Mouse (Mus musculus) kidney, postnatal 4 days (tissue): Measurements from ENCODE around the gene Rpap3.
"Not testable (repeated sequence)": the region's sequence is repeated elsewhere in the genome, so short reads cannot be mapped to it uniquely, and the experiment has no call there.

Source experiments
- DNase-seq, 2 experiments: peaks; one replicate each; pipeline ENCODE4 v3.0.0; 2021; ENCODE audit warnings: mixed read lengths in 2 of 2

The Rpap3 gene

GRCm38 (mm10) chr15:97682053-97682452 is 23.6 kb downstream of the Rpap3 start:
- DNase-seq: peak; percentile 28 to 49

- peak in 1 of 2 experiments; percentile 46 for DNase-seq
Measured at GRCm38 (mm10) chr15:97679991-97680681, 25.5 kb downstream of the Rpap3 start.

DNA sequence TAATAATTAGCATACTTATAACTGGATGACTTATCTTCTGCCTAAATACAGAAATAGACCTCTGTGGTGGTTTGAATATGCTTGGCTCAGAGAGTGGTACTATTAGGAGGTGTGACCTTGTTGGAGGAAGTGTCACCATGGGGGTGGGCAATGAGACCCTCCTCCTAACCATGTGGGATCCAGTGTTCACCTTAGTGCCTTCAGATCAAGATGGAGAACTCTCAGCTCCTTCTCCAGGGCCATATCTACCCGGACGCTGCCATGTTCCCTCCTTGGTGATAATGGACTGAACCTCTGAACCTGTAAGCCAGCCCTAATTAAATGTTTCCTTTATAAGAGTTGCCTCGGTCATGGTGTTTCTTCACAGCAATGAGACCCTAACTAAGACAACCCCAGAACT is 28.3 kb downstream of the Rpap3 start:
- no peak for DNase-seq

DNA sequence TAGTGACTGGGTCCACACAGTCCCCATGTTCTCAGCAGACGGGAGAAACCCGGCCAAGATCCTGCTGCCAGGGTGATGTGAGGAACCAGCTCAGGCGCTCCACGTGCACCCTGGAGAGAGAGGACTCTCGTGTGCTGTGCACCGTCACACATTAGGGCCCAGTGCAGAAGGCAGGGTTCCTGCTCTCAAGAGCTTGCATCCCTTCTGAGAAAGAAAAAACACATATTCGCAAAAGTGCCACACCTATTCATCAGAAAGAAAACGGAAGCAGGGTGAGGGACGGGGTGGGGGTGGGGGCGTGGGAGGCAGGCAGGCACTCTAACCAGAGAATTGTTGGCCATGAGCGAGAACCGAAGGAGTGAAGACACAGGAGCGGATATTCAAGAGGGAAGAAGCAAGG is 29.7 kb downstream of the Rpap3 start:
- no peak for DNase-seq

DNA sequence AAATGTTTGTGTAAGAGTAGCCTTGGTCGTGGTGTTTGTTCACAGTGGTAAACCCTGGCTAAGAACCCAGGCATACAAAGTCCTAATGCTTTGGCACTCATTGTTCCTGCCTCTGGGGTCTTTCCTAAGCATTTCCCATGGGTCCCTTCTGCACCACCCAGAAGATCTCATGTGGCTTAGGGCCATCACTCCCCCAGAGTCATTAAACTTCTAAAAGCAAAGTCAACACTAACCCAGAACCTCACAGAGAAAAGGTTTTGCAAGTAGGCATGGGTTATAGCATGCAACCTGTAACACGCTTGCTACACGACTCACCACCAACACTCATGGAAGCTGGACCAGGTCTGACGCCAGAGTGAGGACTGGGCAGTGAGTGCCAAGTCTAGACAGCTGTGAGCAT is 31.2 kb downstream of the Rpap3 start:
- no peak for DNase-seq

DNA sequence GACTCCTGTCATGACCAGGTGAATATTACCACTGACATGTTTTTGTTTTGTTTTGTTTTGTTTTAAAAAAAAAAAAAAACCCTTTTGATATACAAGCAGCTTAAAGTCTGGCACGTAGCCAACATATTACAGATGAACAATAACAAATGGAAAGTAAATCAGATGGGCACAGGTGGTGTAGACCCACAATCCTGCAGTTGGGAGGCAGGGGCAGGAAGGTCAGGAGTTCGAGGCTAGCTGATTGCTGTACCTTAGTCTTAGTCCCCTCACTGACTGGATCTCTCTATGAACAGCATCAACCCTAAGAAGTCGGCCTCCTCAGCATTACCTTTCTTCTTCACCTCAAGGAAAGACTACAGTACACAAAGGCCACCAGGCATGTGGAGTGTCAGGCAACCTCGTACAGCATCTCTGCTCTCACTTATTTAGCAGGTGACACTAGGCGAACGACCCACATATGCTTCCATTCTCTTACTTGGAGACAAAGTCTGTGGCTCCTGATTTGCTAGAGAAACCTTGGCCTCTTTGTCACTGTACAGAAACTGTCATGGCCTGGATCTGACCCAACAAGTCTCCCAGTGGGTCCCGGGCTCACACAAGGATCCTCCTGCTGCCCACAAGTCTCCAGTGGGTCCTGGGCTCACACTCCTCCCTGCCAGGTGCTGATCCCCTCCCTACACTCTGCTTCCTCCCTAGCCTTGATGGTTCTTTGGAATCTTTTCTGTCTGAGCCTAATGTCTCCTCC is 32.2 kb downstream of the Rpap3 start:
- DNase-seq: no peak

GRCm38 (mm10) chr15:97672211-97672765 is 33.3 kb downstream of the Rpap3 start:
- DNase-seq: no peak

GRCm38 (mm10) chr15:97670554-97670953 is 35.1 kb downstream of the Rpap3 start:
- DNase-seq: no peak

GRCm38 (mm10) chr15:97668158-97668877 is 37.3 kb downstream of the Rpap3 start:
- not testable (repeated sequence) for DNase-seq

DNA sequence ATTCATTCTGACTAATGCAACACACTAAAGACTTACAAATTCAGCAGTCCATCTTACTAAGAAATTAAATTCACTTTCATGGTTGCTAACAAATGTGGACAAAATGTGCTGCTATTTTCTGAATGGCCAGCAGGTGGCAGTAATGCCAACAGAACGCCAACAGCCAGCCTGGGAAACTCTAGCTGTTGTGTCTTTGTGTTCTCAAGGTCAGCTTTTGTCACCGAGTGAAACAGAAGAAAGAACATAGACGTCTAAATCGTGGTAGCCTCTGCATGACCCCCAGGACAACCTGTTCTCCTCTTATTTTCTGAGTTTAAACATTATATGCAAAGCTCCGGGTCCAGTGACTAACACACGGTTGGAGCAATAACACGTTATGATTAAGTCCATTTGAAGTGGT is 38.2 kb downstream of the Rpap3 start:
- DNase-seq: peak; percentile 75 to 82

- no peak for DNase-seq
Measured at GRCm38 (mm10) chr15:97666457-97666770, 39.2 kb downstream of the Rpap3 start.

DNA sequence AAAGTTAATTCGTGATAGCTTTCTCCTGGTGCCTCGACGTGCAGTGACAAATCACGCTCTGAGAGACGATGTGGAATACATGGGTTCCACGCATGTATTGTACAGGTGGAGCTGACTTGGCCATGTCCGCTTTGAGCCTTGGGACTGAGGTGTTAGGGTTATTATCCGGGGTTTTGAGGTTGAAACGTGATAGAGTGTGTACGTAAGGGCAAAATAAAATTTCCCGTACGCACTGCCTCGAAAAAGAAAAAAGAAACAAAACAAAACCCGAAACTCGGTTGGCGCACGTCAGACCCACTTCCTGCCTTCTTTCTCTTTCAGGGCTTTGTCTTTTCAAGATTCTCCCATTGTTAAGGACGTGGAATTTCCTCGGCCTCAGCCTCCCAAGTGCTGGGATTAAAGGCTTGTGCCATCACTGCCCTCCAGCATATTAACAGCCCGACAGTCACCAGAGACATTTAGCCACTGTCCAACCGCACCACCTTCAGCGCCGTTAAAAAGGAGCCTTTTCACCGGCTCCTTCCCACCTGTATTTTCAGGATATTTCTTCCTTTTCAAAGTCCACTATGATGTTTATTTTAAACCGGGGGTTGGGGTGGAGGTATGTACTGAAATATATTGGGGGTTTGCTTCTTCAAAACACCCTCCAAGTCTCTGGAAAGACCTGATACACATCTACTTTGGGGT is 39.7 kb downstream of the Rpap3 start:
- no peak for DNase-seq

DNA sequence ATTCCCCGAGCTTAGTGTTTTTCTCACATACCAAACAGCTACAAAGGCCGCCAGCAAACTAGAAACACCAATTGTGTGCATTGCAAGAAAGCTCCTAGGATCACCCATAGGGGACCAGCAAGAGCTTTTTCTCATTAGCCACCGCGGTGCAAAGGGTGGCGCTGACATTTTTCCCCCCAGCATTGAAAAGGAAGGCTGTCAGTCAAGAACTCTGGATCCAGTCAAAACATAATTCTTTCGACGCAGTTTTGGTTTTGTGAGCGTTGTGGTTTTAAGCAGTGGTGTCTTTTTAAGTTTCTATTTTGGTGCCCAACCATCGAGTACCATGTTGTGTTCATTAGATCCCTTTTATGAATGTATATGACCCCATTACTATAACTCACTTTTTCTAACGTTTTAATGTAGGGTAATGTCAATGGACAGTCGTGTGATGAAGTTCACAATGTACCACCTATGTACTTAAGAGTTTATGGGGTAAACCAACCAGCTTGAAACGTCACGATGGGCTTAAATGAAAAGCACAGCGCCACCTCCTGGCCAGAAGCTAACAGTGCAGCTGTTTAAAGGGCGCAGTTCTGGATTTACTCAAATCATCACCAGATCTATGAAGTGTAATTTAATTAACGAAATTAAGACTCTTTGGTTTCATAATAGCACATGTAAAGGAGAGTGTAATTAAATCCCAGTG is 40.5 kb downstream of the Rpap3 start:
- DNase-seq: peak; percentile 33 to 44

- peak; percentile 87 to 90 for DNase-seq
Measured at GRCm38 (mm10) chr15:97663750-97664406, 41.7 kb downstream of the Rpap3 start.

GRCm38 (mm10) chr15:97658755-97659116 is 46.9 kb downstream of the Rpap3 start:
- DNase-seq: no peak

DNA sequence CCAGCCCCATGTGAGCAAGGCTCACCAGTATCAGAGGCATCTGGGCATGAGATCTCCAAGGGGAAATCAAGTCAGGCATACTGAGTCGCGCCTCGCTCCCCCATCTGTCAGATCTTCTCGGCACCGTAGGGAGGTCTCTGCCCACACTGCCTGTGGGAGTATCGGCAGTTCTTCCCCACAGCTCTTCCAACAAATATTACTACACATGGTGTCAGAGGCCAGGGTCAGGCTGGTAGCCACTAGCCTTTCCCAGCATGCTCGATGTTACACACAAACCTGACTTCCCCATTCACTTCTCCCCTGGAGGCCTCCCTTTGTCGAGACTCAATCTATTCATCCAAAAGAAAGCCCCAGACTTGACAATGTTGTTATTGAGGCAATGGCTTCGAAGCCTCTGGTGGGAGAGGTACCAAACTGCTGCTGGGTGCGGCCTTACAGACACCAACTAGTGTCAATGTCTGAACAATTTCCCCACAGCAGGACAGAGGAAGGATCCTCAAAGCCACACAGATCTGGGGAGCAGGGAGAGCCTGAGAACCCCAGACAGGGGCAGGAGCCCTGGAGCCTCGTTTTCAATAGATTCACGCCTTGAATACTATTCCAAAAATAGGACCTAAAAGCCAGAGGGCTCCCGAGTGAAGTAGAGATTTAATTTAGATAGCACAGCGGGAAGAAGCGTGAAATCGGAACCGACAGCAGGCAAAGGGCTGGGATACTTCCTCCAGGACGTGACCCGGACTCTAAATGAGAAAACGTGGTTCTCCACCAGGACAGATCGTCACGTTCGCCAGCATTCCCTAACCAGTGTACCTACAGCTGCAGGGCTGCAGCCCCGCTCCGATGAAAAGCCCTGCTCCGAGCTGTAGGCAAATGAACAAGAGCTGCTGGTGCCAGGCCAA is 47.5 kb downstream of the Rpap3 start:
- DNase-seq: no peak

- DNase-seq: no peak
Measured at GRCm38 (mm10) chr15:97657420-97657819, 48.2 kb downstream of the Rpap3 start.

DNA sequence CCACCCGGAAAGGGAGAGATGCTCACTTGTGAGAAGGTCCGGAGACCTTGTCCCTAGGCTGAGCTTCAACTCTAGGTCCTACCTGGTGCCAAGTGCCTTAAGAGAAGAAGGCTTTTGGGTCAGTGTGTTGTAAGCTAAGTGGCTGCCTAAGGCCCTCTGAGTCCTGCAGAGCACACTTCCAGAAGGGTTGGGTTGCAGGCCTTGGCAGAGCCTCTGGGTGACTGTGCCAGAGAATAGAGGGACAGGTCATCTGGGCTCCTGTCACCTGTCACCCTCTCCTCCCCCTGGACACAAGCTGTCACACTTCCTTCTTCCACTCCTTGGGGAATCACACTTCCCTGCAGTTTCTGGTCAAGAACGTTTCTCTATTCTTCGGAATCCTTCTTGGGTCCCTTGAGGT is 55.9 kb downstream of the Rpap3 start:
- DNase-seq: no peak

DNA sequence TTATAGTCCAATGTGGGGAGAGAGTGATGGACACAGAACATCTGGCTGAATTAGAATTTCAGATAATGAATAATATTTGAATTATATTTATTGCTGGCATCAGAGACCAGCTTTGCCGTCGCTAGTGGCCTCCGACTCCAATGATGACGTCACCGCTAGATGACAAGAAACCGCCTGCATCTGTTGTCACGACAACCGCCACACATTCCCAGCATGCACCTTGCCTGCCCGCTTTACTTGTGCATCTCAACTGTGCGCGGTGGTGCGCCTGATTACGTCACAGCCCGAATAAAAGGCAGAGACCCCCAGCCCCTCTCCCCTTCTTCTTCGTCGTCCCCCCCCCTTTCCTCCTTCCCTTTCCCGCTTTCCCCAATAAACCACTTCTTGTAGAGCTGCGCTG is 57.4 kb downstream of the Rpap3 start:
- DNase-seq: no peak

GRCm38 (mm10) chr15:97646426-97646825 is 59.2 kb downstream of the Rpap3 start:
- no peak for DNase-seq

DNA sequence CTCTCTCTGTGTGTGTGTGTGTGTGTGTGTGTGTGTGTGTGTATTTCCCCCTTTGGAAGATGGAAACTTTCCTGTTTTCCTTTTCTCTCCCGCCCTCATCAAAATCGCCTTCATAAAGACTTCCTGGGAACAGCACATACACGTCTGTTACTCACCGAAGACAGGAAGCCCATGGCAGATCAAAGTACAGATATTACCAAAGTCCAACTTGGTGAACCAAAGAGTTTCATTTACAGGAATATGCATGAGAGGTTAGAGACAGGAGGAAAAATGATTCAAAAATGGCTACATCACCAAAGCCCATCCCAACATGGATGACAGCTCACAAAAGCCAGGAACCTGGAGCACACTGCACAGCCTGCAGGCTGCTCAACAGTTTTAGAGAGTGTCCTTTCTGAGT is 61.6 kb downstream of the Rpap3 start:
- DNase-seq: no peak
